Mouse (Mus musculus) brain, embryonic 14.5 days (tissue): ENCODE measurements around the gene Tcta.

Experiments
- CTCF ChIP-seq: fragments of 200-500 bp; IDR thresholded peaks from 2 replicates; pipeline ENCODE4 v1.5.1; 2012; ENCODE audit warnings: inconsistent platforms, mild to moderate bottlenecking, moderate library complexity, borderline replicate concordance; ENCODE audit not compliant: insufficient read depth, insufficient read length; ENCODE audit errors: extremely low read depth
- POLR2A ChIP-seq: fragments of 200-500 bp; IDR thresholded peaks from 2 replicates; pipeline ENCODE4 v1.6.1; 2012; ENCODE audit warnings: mild to moderate bottlenecking, inconsistent platforms, borderline replicate concordance; ENCODE audit not compliant: poor library complexity, insufficient read depth, insufficient read length, severe bottlenecking; ENCODE audit errors: extremely low read depth

GRCm38 (mm10) chr9:108342301-108342831 lies 36.4 kb upstream of the Tcta start:
- TF ChIP-seq CTCF (no peak), POLR2A (no peak)
